Mouse (Mus musculus): Measurements from ENCODE around the gene Gm21983. TPM values are rescaled to one million over a fixed set of nuclear protein-coding genes. Genes with fewer than 3 reads are reported as not detected.
A peak's percentile ranks its signal among the peaks of the same experiment; 100 is the strongest.

Gm21983 gene
- polyA plus RNA-seq, 1 experiment from 2014 or later, result not detected

- no peak overlapping the region for H3K4me3 ChIP-seq (ENCODE audit: low read depth, low read length)
- no peak overlapping the region for H3K4me2 ChIP-seq (ENCODE audit: low read depth, low read length)
- WGBS (ENCODE audit: insufficient replicate concordance), result 8% methylated on average over 8 of the region's 8 CpGs
- H3K27ac ChIP-seq (ENCODE audit: low read depth), result peak overlapping the region; percentile 34; the same call in 1 of the 2 replicates
- peaks cover 40% of the 10 kb centered on the region for H3K36me3 ChIP-seq (replicated peaks; ENCODE audit: insufficient read depth, low read length)
- peak; percentile 86 for DNase-seq
- H3K27me3 ChIP-seq (ENCODE audit: insufficient read depth, low read length), result no peaks in the 10 kb centered on the region
- peak; percentile 98 for TF ChIP-seq CTCF (IDR thresholded peaks at IDR 0.05; ENCODE audit: low read depth)
- no peak for TF ChIP-seq EP300 (IDR thresholded peaks at IDR 0.05; ENCODE audit: low read depth)
- ATAC-seq, result peak; percentile 83
- peaks cover 35% of the 10 kb centered on the region for H3K4me1 ChIP-seq (ENCODE audit: insufficient read depth)
- no peak overlapping the region for H3K9ac ChIP-seq (replicated peaks)
- H3K9me3 ChIP-seq (ENCODE audit: low read length), result no peaks in the 10 kb centered on the region
Measured at GRCm38 (mm10) chr7:27159882-27160281, 21.0 kb downstream of the Gm21983 start.

DNA sequence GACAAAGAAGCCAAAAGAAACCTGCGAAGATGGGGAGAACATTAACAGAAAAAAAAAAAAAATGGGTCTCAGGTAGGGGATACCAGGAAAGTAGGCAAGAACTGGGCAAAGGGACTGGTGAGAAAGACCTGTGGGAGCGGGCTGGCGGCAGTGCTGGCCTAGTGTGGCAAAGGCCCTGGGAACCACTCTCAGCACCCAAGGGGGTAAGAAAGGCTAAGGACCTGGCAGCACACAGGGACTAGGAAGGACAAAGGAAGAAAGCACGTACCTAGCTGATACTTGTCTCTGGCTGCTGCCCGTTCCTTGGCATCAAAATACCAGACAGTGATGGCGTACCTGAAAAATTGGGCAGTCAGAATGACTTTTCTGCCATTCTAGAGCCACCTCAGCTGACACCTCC is 21.6 kb downstream of the Gm21983 start:
- TF ChIP-seq EP300 (IDR thresholded peaks at IDR 0.05; ENCODE audit: low read depth), result no peak
- ATAC-seq, result no peak
- Histone ChIP-seq H3K9me3 (ENCODE audit: low read length) (no peaks in the 10 kb centered on the region), H3K27me3 (ENCODE audit: insufficient read depth, low read length) (no peaks in the 10 kb centered on the region), H3K27ac (ENCODE audit: low read depth) (no peak overlapping the region), H3K4me1 (ENCODE audit: insufficient read depth) (peaks cover 30% of the 10 kb centered on the region), H3K4me3 (ENCODE audit: low read depth, low read length) (no peak overlapping the region), H3K36me3 (replicated peaks; ENCODE audit: insufficient read depth, low read length) (peaks cover 40% of the 10 kb centered on the region), H3K4me2 (ENCODE audit: low read depth, low read length) (no peak overlapping the region), H3K9ac (replicated peaks) (no peak overlapping the region)
- DNase-seq, result no peak
- 94% methylated on average over 6 of the region's 6 CpGs for WGBS (ENCODE audit: insufficient replicate concordance)

DNA sequence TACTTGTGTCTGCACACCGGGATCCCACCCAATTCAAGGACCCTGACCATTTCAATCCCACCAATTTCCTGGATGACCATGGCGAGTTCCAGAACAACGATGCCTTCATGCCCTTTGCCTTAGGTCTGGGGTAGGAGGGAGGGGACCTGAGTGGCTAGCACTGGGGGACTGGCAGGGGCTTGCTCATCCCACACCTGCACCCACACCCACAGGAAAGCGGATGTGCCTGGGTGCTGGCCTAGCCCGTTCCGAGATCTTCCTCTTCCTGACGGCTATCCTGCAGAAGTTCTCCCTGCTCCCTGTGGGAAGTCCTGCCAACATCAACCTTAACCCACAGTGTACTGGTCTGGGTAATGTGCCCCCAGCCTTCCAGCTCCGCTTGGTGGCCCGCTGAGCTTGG is 22.7 kb downstream of the Gm21983 start:
- H3K4me1 ChIP-seq (ENCODE audit: insufficient read depth), result peaks cover 19% of the 10 kb centered on the region

DNA sequence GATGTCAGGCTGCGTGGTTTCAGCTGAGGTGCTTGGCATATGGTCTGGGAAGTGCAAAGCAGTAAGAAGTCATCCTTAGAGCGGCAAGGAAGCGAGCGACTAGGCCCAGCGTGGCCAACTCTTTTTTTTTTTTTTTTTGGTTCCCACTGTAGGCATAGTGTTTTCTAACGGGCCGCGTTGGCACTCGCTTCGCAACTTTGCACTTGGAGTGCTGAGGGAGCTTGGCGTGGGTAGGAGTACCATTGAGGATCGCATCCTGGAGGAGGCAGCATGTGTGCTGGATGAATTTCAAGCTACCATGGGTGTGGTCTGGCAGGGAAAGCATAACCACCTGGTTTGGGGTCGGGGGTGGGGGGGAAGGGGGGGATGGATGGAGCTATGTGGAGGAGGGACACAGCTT is 24.9 kb downstream of the Gm21983 start:
- no peak overlapping the region for H3K9ac ChIP-seq (replicated peaks)
- ATAC-seq, result no peak
- H3K36me3 ChIP-seq (replicated peaks; ENCODE audit: insufficient read depth, low read length), result peaks cover 34% of the 10 kb centered on the region
- peaks cover 9% of the 10 kb centered on the region for H3K4me1 ChIP-seq (ENCODE audit: insufficient read depth)
- no peak overlapping the region for H3K4me3 ChIP-seq (ENCODE audit: low read depth, low read length)
- no peak for TF ChIP-seq EP300 (IDR thresholded peaks at IDR 0.05; ENCODE audit: low read depth)
- TF ChIP-seq CTCF (IDR thresholded peaks at IDR 0.05; ENCODE audit: low read depth), result no peak
- no peak for DNase-seq
- WGBS (ENCODE audit: insufficient replicate concordance), result 85% methylated on average over 13 of the region's 13 CpGs
- H3K27me3 ChIP-seq (ENCODE audit: insufficient read depth, low read length), result no peaks in the 10 kb centered on the region
- no peak overlapping the region for H3K27ac ChIP-seq (ENCODE audit: low read depth)
- H3K4me2 ChIP-seq (ENCODE audit: low read depth, low read length), result no peak overlapping the region
- no peaks in the 10 kb centered on the region for H3K9me3 ChIP-seq (ENCODE audit: low read length)

More for the DNA sequence above, 22.7 kb downstream of the Gm21983 start:
- Histone ChIP-seq H3K4me2 (ENCODE audit: low read depth, low read length) (no peak overlapping the region), H3K9ac (replicated peaks) (no peak overlapping the region), H3K36me3 (replicated peaks; ENCODE audit: insufficient read depth, low read length) (peaks cover 40% of the 10 kb centered on the region), H3K9me3 (ENCODE audit: low read length) (no peaks in the 10 kb centered on the region), H3K27ac (ENCODE audit: low read depth) (no peak overlapping the region), H3K4me3 (ENCODE audit: low read depth, low read length) (no peak overlapping the region), H3K27me3 (ENCODE audit: insufficient read depth, low read length) (no peaks in the 10 kb centered on the region)
- ATAC-seq (no peak), DNase-seq (no peak)
- TF ChIP-seq EP300 (IDR thresholded peaks at IDR 0.05; ENCODE audit: low read depth) (no peak), CTCF (IDR thresholded peaks at IDR 0.05; ENCODE audit: low read depth) (no peak)
- WGBS (ENCODE audit: insufficient replicate concordance), result 90% methylated on average over 9 of the region's 9 CpGs

GRCm38 (mm10) chr7:27153205-27153764 is 27.6 kb downstream of the Gm21983 start, which contains the start of gene Cyp2t4:
TSS of gene Cyp2t4 (plus strand) at chr7:27153714.
- Histone ChIP-seq H3K4me3 (ENCODE audit: low read depth, low read length) (no peak within 1 kb of the TSS), H3K9me3 (ENCODE audit: low read length) (no peaks in the 10 kb centered on the region), H3K4me2 (ENCODE audit: low read depth, low read length) (no peak within 1 kb of the TSS), H3K36me3 (replicated peaks; ENCODE audit: insufficient read depth, low read length) (peaks cover 8% of the 10 kb centered on the region), H3K27ac (ENCODE audit: low read depth) (no peak within 1 kb of the TSS), H3K9ac (replicated peaks) (no peak within 1 kb of the TSS), H3K4me1 (ENCODE audit: insufficient read depth) (no peaks in the 10 kb centered on the region), H3K27me3 (ENCODE audit: insufficient read depth, low read length) (no peaks in the 10 kb centered on the region)
- ATAC-seq (no peak), DNase-seq (peak; percentile 21)
- TF ChIP-seq EP300 (IDR thresholded peaks at IDR 0.05; ENCODE audit: low read depth), result no peak
- TF ChIP-seq CTCF (IDR thresholded peaks at IDR 0.05; ENCODE audit: low read depth), result no peak
- WGBS (ENCODE audit: insufficient replicate concordance), result 64% methylated on average over 10 of the region's 10 CpGs

DNA sequence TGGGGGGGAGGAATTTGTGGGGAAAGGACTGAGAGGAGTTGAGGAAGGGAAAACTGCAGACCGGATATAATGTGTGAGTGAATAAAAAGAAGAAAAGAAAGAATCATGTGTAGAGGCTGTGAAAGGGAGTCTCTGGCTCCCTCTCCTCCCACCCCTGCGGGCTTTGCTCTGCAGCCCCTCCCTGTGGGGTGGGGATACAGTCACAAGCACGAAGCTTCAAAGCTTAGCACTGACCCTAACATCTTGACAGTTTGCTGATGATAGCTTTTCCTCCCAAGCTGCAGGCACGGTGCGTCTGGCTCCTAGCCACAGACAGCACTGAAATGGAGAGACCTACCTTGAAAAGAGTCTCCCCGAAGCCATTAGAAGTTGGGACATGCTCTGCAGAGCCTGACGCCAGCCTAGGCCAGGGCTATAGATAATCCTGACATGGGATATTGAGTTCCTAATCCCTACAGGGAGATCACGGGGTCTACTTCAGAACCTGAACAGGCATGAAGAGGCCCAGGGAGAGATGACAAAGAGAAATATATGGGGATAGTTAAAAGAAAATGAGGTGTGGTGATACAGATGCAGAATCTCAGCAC is 44.4 kb downstream of the Gm21983 start:
- Histone ChIP-seq H3K27ac (ENCODE audit: low read depth) (no peak overlapping the region), H3K4me1 (ENCODE audit: insufficient read depth) (no peaks in the 10 kb centered on the region; the same call in 1 of the 2 replicates), H3K4me2 (ENCODE audit: low read depth, low read length) (no peak overlapping the region), H3K9ac (replicated peaks) (no peak overlapping the region), H3K36me3 (replicated peaks; ENCODE audit: insufficient read depth, low read length) (no peaks in the 10 kb centered on the region), H3K9me3 (ENCODE audit: low read length) (no peaks in the 10 kb centered on the region), H3K4me3 (ENCODE audit: low read depth, low read length) (no peak overlapping the region), H3K27me3 (ENCODE audit: insufficient read depth, low read length) (no peaks in the 10 kb centered on the region)
- no peak for TF ChIP-seq CTCF (IDR thresholded peaks at IDR 0.05; ENCODE audit: low read depth)
- no peak for TF ChIP-seq EP300 (IDR thresholded peaks at IDR 0.05; ENCODE audit: low read depth)
- 53% methylated on average over 8 of the region's 8 CpGs for WGBS (ENCODE audit: insufficient replicate concordance)
- no peak for ATAC-seq
- DNase-seq, result no peak
